Mouse (Mus musculus) T-helper 17 cell (primary cell): ENCODE data around the gene Mars.

ENCODE experiments used
- in situ Hi-C, 2 experiments: fragments of 300-600 bp; cut with MboI, MseI; formaldehyde crosslinking; loops; 1 replicate in 1 of 2; 2 replicates in 1 of 2; pipeline ENCODE4 v1.15.1; 2025; ENCODE audit warnings: high pct_unique_total_duplicates in 2 of 2

Gene Mars

GRCm38 (mm10) chr10:127266112-127267091 is 45.2 kb downstream of the Mars start, which contains the start of gene Dctn2:
Dctn2 (plus strand) TSS chr10:127266368.
- in situ Hi-C loops, result no loop called here

- in situ Hi-C loops, result no loop called here
These were observed 45.9 kb downstream of the Mars start for GRCm38 (mm10) chr10:127265727-127266111.

GRCm38 (mm10) chr10:127264971-127265370 is 46.6 kb downstream of the Mars start:
- in situ Hi-C loops, result no loop called here

- in situ Hi-C loops, result no loop called here
These were observed 47.2 kb downstream of the Mars start for GRCm38 (mm10) chr10:127264336-127264735.

GRCm38 (mm10) chr10:127263631-127264030 is 48.0 kb downstream of the Mars start:
- in situ Hi-C loops, result no loop called here

GRCm38 (mm10) chr10:127262548-127263398 is 48.8 kb downstream of the Mars start, which contains the start of gene Kif5a:
Kif5a (minus strand) TSS chr10:127263348.
- in situ Hi-C loops, result no loop called here

GRCm38 (mm10) chr10:127261706-127262547 is 49.7 kb downstream of the Mars start:
- in situ Hi-C loops, result no loop called here

- in situ Hi-C loops, result no loop called here
These were observed 53.1 kb downstream of the Mars start for GRCm38 (mm10) chr10:127258489-127258888.

- in situ Hi-C loops, result no loop called here
These were observed 53.8 kb downstream of the Mars start for GRCm38 (mm10) chr10:127257790-127258189.

GRCm38 (mm10) chr10:127255625-127256345 is 55.8 kb downstream of the Mars start:
- in situ Hi-C loops, result no loop called here

GRCm38 (mm10) chr10:127250810-127251209 is 60.8 kb downstream of the Mars start:
- in situ Hi-C loops, result no loop called here
